Mouse (Mus musculus): Measurements from ENCODE around the gene H2al2c.
"Not testable (repeated sequence)": the region's sequence is repeated elsewhere in the genome, so short reads cannot be mapped to it uniquely, and the experiment has no call there.

H2al2c gene

GRCm38 (mm10) chrY:2598799-2599198 is at the start of gene H2al2c:
Gene H2al2c (plus strand): TSS chrY:2599099.
- in situ Hi-C loops (cut with MseI, MboI): not testable (repeated sequence)

Data from mouse trophoblast stem cell (cell line).